Mouse (Mus musculus): ENCODE measurements around the gene Clcnkb.

The Clcnkb gene

GRCm38 (mm10) chr4:141435974-141436373 is 20.2 kb upstream of the Clcnkb start, which contains the start of gene Srarp:
Gene Srarp (minus strand): TSS chr4:141436105.
- in situ Hi-C loops (cut with MboI, MseI) = no loop called here

GRCm38 (mm10) chr4:141433191-141433590 is 17.4 kb upstream of the Clcnkb start:
- in situ Hi-C loops (cut with MboI, MseI) = no loop called here

GRCm38 (mm10) chr4:141432666-141433065 is 16.9 kb upstream of the Clcnkb start:
- in situ Hi-C loops (cut with MboI, MseI) = no loop called here

GRCm38 (mm10) chr4:141430997-141431396 is 15.2 kb upstream of the Clcnkb start:
- in situ Hi-C loops (cut with MboI, MseI) = no loop called here

- in situ Hi-C loops (cut with MboI, MseI) = loop anchor here (10.0 kb wide), 1 partner anchor 725 kb away; the partner anchor contains the start of gene Rcc2
These were observed 14.0 kb upstream of the Clcnkb start for GRCm38 (mm10) chr4:141429847-141430246.

- in situ Hi-C loops (cut with MboI, MseI) = loop anchor here (10.0 kb wide), 1 partner anchor 725 kb away; the partner anchor contains the start of gene Rcc2
These were observed 13.6 kb upstream of the Clcnkb start for GRCm38 (mm10) chr4:141429381-141429780.

- in situ Hi-C loops (cut with MboI, MseI) = loop anchor here (10.0 kb wide), 1 partner anchor 723 kb away; the partner anchor contains the start of gene Rcc2
These were observed 12.1 kb upstream of the Clcnkb start for GRCm38 (mm10) chr4:141427921-141428320.

- in situ Hi-C loops (cut with MboI, MseI) = loop anchor here (10.0 kb wide), 1 partner anchor 722 kb away; the partner anchor contains the start of gene Rcc2
These were observed 11.3 kb upstream of the Clcnkb start for GRCm38 (mm10) chr4:141426796-141427745.

- in situ Hi-C loops (cut with MboI, MseI) = loop anchor here (10.0 kb wide), 1 partner anchor 721 kb away; the partner anchor contains the start of gene Rcc2
These were observed 10.0 kb upstream of the Clcnkb start for GRCm38 (mm10) chr4:141425484-141426479.

GRCm38 (mm10) chr4:141423691-141424431 is 8.0 kb upstream of the Clcnkb start:
- in situ Hi-C loops (cut with MboI, MseI) = loop anchor here (10.0 kb wide), 1 partner anchor 719 kb away; the partner anchor contains the start of gene Rcc2

GRCm38 (mm10) chr4:141423288-141423687 is 7.5 kb upstream of the Clcnkb start:
- in situ Hi-C loops (cut with MboI, MseI) = loop anchor here (10.0 kb wide), 1 partner anchor 718 kb away; the partner anchor contains the start of gene Rcc2

GRCm38 (mm10) chr4:141422841-141423240 is 7.0 kb upstream of the Clcnkb start:
- in situ Hi-C loops (cut with MboI, MseI) = loop anchor here (10.0 kb wide), 1 partner anchor 718 kb away; the partner anchor contains the start of gene Rcc2

GRCm38 (mm10) chr4:141421423-141421822 is 5.6 kb upstream of the Clcnkb start:
- in situ Hi-C loops (cut with MboI, MseI) = loop anchor here (10.0 kb wide), 1 partner anchor 717 kb away; the partner anchor contains the start of gene Rcc2

GRCm38 (mm10) chr4:141420886-141421285 is 5.1 kb upstream of the Clcnkb start:
- in situ Hi-C loops (cut with MboI, MseI) = loop anchor here (10.0 kb wide), 1 partner anchor 716 kb away; the partner anchor contains the start of gene Rcc2

GRCm38 (mm10) chr4:141420192-141420829 is 4.5 kb upstream of the Clcnkb start, which contains the start of gene Hspb7:
Gene Hspb7 (plus strand): TSS chr4:141420779.
- in situ Hi-C loops (cut with MboI, MseI) = loop anchor here (10.0 kb wide), 1 partner anchor 716 kb away; the partner anchor contains the start of gene Rcc2

GRCm38 (mm10) chr4:141419398-141420191 is 3.8 kb upstream of the Clcnkb start:
- in situ Hi-C loops (cut with MboI, MseI) = loop anchor here (10.0 kb wide), 1 partner anchor 715 kb away; the partner anchor contains the start of gene Rcc2

GRCm38 (mm10) chr4:141411430-141411992 is 4.3 kb downstream of the Clcnkb start:
- in situ Hi-C loops (cut with MboI, MseI) = no loop called here

- in situ Hi-C loops (cut with MboI, MseI) = loop anchor here (5.0 kb wide), 1 partner anchor 149 kb away; no protein-coding TSS in a partner anchor
These were observed 7.2 kb downstream of the Clcnkb start for GRCm38 (mm10) chr4:141408577-141408976.
